Mouse (Mus musculus): ENCODE data around the gene Gm42372. TPM values are rescaled to one million over a fixed set of nuclear protein-coding genes. Genes with fewer than 3 reads are reported as not detected.
"Not testable (repeated sequence)": the region's sequence is repeated elsewhere in the genome, so short reads cannot be mapped to it uniquely, and the experiment has no call there.

The Gm42372 gene
- 10 to 100 TPM; 53.4 to 54.0 TPM for total RNA-seq (2021)
- long read RNA-seq, full-length matches to known transcripts = 8 of 8 reads
- long read RNA-seq, partial matches to known transcripts = 0 of 8 reads
- long read RNA-seq, other reads (novel, unspliced or antisense) = 0 of 8 reads

GRCm38 (mm10) chr7:16982859-16983568 lies at the start of gene Gm42372:
Gene Gm42372, plus strand, starts transcription at chr7:16983086.
- peak; percentile 84 to 94 for DNase-seq (ENCODE audit: low spot score in 2 of 2)

- no peak for DNase-seq (ENCODE audit: low spot score in 2 of 2)
These were observed 45.6 kb upstream of the Gm42372 start for GRCm38 (mm10) chr7:16937312-16937711.

- DNase-seq (ENCODE audit: low spot score in 2 of 2) = peak in 1 of 2 experiments; percentile 85
These were observed 44.6 kb upstream of the Gm42372 start for GRCm38 (mm10) chr7:16938117-16938791.

GRCm38 (mm10) chr7:16940292-16940691 lies 42.6 kb upstream of the Gm42372 start:
- DNase-seq (ENCODE audit: low spot score in 2 of 2) = peak; percentile 79 to 86

- DNase-seq (ENCODE audit: low spot score in 2 of 2) = no peak
These were observed 40.0 kb upstream of the Gm42372 start for GRCm38 (mm10) chr7:16942861-16943260.

GRCm38 (mm10) chr7:16944061-16944807 lies 38.7 kb upstream of the Gm42372 start, which contains the start of gene Pnmal2:
Gene Pnmal2, plus strand, starts transcription at chr7:16944682.
- peak; percentile 86 to 93 for DNase-seq (ENCODE audit: low spot score in 2 of 2)

- DNase-seq (ENCODE audit: low spot score in 2 of 2) = no peak
These were observed 38.0 kb upstream of the Gm42372 start for GRCm38 (mm10) chr7:16944808-16945315.

- no peak for DNase-seq (ENCODE audit: low spot score in 2 of 2)
These were observed 37.5 kb upstream of the Gm42372 start for GRCm38 (mm10) chr7:16945419-16945818.

GRCm38 (mm10) chr7:16946441-16947348 lies 36.2 kb upstream of the Gm42372 start:
- no peak for DNase-seq (ENCODE audit: low spot score in 2 of 2)

- peak in 1 of 2 experiments; percentile 64 for DNase-seq (ENCODE audit: low spot score in 2 of 2)
These were observed 35.5 kb upstream of the Gm42372 start for GRCm38 (mm10) chr7:16947349-16947895.

- DNase-seq (ENCODE audit: low spot score in 2 of 2) = no peak
These were observed 34.9 kb upstream of the Gm42372 start for GRCm38 (mm10) chr7:16947959-16948361.

- DNase-seq (ENCODE audit: low spot score in 2 of 2) = peak in 1 of 2 experiments; percentile 30
These were observed 33.9 kb upstream of the Gm42372 start for GRCm38 (mm10) chr7:16948923-16949458.

- DNase-seq (ENCODE audit: low spot score in 2 of 2) = peak; percentile 81 to 92
These were observed 32.7 kb upstream of the Gm42372 start for GRCm38 (mm10) chr7:16949908-16950841.

- DNase-seq (ENCODE audit: low spot score in 2 of 2) = peak; percentile 84 to 91
These were observed 31.8 kb upstream of the Gm42372 start for GRCm38 (mm10) chr7:16950861-16951635.

- DNase-seq (ENCODE audit: low spot score in 2 of 2) = not testable (repeated sequence)
These were observed 29.1 kb upstream of the Gm42372 start for GRCm38 (mm10) chr7:16953776-16954175.

- DNase-seq (ENCODE audit: low spot score in 2 of 2) = no peak
These were observed 27.2 kb upstream of the Gm42372 start for GRCm38 (mm10) chr7:16955712-16956111.

- peak in 1 of 2 experiments; percentile 87 for DNase-seq (ENCODE audit: low spot score in 2 of 2)
These were observed 26.2 kb upstream of the Gm42372 start for GRCm38 (mm10) chr7:16956410-16957265.

Data from layer of hippocampus, adult 18-20 months (tissue).